Mouse (Mus musculus) testis, adult 2 months (tissue): Measurements from ENCODE around the gene Ccdc152.

Experiments used
- CTCF ChIP-seq: fragments of 200-500 bp; IDR thresholded peaks from 2 replicates; pipeline ENCODE4 v1.5.1; 2012; ENCODE audit warnings: low read depth, mild to moderate bottlenecking, inconsistent platforms, low read length, moderate library complexity; ENCODE audit not compliant: control insufficient read depth, insufficient read depth, insufficient replicate concordance
- POLR2A ChIP-seq: fragments of 200-500 bp; IDR thresholded peaks from 2 replicates; pipeline ENCODE4 v1.6.1; 2012; ENCODE audit warnings: low read depth, mild to moderate bottlenecking, inconsistent platforms, low read length, moderate library complexity; ENCODE audit not compliant: control insufficient read depth

GRCm38 (mm10) chr15:3251718-3252067 is 51.6 kb downstream of the Ccdc152 start:
- no peak for TF ChIP-seq CTCF
- TF ChIP-seq POLR2A, result no peak
